Mouse (Mus musculus): ENCODE data around the gene Rasgrf2. TPM values are rescaled to one million over a fixed set of nuclear protein-coding genes. Genes with fewer than 3 reads are reported as not detected.
A peak's percentile ranks its signal among the peaks of the same experiment; 100 is the strongest.

The Rasgrf2 gene
- total RNA-seq, 2 experiments from 2014 or later: 2.6 to 2.7 TPM

DNA sequence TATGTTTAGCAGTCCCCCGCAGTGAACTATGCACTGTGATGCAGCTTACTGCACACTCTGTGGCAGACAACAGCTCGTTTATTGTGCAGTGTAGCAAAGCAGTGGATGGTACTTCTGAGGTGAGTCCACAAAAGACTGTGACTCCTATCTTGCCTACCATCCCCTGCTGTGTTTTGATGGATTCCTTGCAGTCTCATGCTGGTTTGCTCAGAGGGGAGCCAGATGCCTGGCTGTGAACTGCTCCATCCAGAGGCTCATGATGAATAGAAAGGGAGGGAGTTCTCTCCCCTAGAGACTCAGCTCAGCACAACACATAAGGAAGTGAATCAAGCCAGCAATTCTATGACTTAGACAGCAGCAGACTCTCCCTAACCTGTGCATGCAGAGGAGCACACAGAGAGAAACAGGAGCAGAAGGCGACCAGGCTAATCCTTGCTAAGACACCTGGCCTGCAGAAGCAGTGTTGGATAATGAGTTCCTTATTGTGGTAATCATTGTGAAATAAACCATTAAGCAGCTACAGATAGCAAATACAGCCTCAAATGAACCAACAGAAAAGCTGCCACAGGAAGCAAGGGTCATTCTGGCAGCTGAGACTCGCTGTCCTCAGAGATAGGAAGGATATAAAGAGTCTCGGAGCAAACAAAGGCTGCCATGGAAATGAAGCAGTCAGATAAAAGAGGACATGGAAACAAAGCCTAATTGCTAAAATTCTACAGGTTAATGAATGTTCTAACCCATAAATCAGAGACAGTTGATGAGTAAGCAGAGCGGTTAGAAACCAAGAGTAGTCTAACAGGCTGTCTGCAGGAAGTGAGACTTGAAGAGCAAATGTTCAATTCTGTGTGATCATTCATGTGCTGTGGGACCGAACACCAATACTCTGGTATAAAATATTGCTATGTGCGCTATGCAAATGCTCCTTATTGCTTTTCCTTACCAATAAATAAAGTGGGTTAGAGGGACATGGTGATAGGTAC is 89.6 kb downstream of the Rasgrf2 start:
- DNase-seq: no peak

DNA sequence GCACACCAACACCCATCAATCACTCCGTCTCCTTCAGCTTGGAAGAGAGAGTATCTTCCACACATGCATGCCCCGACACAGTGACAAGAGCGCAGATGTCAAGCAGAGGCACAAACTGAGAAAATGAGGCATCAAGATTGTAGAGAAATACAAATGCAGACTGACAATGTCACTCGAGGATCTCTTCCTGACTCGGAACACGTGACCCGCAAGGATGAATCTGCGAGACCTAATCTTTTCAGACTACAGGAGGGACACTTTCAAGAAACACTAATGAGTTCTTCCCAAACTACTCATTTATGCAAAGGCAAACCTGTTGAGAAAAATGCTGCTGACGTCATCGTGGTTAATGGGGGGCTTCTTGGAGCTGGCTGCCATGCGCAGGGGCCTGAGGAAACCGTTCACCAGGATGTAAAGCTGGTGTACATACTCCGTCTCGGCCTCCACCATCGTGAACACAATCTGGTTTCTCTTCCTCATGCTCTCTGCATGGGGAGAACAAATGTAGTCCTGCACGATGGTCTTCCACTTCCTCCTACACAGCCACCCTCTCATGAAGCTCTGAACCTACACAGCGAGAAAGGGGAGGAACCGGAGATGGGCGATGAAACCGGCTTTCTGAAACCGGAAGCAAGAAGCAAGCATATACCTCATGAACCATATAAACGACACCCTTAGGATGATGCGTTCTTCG is 100.9 kb downstream of the Rasgrf2 start:
- DNase-seq: no peak

DNA sequence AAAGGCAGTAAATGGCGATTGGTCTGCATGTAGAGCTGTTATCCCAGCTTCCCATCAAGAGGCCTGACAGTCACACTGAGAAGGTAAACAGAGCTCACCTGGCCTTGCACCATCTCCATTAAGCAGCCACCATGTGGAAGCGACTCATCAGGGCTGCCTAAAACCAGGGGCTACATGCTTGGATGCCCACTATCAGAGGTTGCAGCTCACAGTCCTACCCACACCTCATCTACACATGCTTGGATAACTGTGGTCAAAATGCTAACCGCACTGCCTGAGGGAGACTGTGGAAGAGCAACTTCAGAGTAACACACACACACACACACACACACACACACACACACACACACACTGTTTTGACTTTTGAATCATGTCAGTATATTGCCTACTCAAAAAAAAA is 101.8 kb downstream of the Rasgrf2 start:
- DNase-seq: no peak

DNA sequence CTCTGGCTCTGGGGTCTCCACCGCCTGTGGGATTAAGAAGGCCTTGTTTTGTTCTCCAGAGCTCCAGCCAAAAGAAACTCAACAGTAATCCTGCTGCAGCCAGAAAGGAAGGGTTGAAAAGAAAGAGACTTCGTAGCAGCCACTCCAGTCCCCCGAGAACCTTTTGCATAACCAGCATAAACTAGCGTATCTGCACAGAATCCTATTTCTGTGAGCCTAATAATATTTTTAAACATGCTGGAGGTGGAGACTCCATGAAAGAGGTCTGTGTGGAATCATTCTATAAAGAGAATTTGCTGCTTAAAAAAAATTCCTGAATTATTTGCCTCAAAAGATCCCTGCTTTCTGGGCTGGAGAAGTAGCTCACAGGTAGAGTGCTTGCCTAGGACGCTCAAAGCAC is 103.5 kb downstream of the Rasgrf2 start:
- no peak for DNase-seq

DNA sequence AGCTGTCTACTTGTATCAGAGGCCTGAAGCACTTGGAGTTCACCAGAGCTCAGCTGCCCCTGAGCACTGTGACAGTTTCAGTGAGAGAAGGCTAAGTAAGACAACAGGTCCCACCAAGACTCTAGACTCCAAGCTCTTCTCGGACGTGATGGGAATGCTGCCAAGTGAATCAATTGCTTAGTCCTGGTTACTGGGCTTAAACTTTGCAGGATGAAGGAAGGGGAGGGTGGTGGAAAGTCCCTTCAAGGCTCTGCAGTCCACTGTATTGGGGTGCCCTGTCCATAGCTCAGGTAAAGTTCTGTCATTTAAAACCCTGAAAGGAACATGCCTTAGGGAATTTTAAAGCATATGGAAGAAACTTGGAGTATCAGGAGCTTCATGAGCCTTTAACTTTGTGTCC is 104.8 kb downstream of the Rasgrf2 start:
- no peak for DNase-seq

DNA sequence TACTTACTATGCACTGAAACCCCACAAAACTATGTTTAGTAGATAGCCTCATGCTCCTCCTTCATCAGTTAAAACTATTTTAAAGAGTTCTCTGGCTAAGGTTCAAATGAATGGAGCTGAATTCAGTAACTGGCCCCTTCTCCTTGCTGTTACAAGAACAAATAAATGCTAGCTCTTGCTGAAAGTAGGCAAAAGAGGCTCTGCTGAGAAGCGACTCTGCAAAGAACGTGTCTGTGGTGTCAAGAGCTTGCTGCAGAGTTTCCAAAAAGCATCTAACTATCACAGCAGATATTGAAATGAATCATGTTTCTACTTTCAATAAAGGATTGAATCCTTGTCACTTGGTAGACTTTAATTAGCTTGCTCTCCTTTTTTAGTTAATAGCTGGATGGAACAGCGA is 106.3 kb downstream of the Rasgrf2 start:
- no peak for DNase-seq

DNA sequence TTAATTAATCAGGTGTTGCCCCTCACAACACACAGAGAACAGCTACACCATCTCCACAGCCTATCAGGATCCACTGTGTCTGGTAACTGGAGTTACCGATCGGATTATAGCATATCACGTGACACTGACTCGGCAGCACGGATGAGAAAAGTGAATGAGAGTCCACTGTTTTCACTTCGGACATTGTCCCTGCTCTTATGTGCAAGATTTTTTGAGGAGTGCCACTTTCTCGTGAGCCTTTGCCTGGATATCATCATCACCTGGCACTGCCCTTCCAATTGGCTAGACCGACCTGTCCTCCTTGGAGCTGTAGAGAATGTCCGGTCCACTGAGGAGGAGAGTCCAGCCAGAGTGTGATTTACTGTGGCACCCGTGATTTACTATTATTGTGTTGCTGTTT is 109.3 kb downstream of the Rasgrf2 start:
- no peak for DNase-seq

DNA sequence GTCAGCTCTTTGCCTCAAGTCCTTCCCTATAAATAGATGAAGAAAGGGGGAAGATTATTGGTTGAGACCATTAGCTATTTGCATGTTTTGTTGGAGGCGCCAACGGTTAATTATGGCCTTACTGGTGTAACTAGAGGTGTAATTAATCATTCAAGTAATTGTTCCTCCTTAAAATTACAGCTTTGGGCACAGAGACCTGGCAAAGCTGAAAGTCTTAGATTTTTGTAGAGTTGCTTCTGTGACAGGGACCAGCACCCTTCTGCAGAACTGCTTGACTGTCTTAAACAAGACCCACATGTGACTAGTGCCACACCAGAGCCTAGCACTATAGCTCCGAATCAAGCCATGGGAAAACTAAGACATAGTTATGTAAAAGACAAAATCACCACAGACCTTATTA is 134.5 kb downstream of the Rasgrf2 start:
- DNase-seq: no peak

DNA sequence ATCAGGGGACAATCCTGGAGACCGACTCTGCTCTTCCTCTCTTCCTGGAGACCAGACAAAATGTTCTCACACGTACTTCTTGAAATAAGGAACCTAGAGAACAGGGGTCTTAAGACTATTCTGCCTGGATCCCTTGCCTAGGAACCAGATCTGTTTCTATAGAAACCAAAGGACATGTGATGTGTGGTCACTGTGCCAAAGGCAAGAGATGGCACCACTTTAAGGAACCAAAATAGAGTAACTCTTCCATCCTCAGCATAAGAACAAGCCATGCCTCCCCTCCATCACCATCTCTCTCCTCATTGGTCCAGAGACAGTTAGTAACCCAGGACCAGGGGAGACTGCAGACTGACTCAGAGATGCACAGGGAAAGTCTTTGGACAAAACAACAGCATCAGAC is 140.0 kb downstream of the Rasgrf2 start:
- DNase-seq: no peak

DNA sequence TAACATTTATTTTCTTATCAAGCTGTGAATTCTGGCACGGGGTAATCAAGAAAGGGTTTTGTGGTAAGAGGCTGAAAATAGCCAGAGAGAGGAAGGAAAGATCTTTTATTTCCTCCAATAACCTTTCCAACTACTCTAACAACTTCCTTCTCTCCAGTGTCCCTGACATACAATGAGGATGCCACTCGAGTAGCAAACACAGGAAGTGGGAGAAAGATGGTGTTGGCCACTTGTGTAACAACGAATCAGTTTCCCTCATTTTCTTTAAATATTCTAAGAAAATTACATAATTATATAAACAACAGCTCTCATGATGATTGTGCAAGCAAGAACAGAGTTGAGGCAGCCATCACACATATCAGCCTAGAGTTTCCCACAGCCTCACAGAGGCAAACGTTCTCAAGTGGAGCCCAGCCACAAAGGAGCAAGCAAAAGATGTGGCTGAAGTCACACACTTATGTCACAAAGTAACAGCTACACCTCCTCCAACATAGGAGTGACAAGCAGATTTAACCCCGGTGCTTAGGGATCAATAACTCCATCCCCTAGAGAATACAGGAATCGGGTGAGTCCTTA is 140.7 kb downstream of the Rasgrf2 start:
- DNase-seq: no peak

DNA sequence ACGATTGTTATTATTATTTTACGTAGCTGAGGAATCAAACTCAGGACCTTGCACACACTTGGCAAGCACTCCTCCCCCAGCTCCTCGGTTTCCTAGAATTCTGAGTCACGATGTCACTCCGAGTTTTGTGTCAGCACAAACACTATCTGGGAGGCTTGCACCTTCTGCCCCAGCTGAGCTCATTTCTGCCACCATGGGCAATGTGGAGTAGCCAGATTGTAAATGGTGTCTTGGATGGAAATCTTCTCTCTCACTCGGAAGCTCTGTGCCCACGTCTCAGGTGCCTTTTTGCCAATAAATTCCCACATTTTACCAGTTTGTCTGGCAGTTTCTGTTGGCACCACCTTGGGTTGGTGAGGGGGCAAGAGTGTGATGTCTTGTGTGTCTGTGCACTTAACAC is 143.1 kb downstream of the Rasgrf2 start:
- DNase-seq: peak; percentile 20 to 40

DNA sequence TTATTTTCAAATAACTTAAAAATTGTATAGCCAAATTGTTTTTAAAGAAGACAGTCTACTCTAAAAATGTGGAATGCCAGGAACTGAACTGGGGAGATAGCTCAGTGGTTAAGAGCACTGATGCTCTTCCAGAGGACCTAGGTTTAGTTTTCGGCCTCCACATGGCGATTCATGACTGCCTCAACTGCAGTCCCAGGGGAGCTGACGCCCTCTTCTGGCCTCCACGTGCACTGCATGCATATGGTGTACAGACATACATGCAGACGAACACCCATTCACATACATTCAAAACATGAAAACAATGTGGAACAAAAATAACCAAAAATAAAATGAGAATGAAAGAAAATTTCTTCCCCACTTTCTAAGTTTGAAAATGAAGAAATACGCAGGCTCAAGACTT is 144.5 kb downstream of the Rasgrf2 start:
- no peak for DNase-seq

DNA sequence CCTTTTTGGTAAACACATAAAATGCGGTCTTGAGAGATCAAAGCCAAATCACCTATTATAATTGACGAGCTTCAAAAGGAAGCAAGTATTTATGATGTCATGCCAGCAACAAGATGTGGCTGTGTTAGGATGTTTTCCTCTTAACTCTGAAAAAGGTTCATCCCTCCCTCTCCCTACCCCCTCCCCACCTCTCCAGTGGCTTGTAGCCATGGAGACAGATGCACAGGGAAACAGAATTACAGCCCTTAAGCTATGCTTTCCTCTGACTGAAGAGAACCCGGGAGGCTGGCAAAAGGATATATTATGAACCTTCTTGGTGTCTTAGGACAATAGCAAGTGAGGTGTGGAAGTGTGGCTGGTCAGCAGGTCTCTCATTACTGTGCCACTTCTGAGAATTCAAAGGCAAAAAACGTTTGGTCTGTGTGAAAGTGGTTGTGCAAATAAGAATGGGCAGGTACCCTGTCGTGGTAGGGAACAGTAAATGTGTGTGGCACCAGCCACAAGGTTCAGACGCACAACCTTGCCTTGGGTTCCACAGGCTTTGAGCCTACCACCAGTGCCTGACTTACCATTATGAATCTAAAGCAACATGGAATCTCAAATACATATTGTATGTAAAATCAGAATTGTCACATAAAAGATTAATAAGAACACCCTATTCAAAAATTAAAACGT is 145.4 kb downstream of the Rasgrf2 start:
- no peak for DNase-seq

DNA sequence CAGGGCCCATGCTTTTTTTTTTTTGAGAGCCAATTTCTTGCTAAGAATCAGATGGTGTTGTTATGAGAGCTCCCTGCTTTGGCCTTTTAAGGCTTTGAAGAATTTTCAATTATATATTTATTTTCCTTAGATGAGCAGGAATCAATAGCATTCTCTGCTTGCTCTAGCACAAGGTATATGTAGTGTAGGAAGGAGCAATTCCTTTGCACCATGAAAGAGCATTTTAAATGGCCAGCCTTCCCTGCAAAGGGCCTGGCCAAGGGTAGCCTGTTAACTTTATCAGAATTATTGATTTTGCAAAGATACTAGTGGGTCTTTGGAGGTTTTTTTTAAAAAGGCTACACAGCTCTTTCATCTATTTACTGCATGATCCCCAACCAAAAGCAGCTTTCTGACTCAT is 146.4 kb downstream of the Rasgrf2 start:
- DNase-seq: no peak

DNA sequence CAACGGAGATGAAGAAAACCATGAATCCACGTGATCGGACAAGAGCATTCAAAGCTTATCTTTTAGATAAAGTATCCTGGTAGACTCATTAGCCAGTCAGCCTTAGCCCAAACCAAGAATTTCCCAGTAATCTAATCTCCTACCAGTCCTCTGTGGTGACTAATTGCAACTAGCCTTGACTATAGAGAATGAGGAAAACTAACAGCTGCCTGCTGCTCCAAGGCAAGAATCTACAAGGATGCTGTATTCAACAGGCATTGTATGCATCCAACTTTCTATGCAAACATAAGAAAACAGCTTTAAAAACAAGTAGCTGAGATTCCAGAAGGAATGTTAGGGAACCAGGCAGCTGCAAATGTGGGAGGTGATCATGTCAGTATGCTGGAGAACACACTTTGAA is 149.4 kb downstream of the Rasgrf2 start:
- DNase-seq: no peak

DNA sequence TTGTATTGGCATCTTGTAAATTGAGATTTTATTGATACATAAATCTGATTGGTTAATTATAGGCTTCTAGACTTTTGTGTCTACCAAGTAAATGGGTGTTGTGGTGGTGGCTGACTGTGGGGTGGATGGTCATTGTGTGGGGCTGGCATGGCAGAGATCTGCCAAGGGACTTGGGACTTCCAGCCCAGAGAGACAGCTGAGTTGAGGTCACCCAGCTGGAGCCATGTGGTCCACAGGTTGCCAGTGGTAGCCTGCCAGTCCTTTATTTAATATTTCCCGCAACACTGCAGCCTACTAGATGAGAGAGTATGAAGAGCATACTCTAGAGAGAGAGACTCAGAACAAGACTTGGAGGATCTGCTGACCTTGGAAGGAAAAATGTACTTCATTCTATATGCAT is 150.0 kb downstream of the Rasgrf2 start:
- DNase-seq: no peak

DNA sequence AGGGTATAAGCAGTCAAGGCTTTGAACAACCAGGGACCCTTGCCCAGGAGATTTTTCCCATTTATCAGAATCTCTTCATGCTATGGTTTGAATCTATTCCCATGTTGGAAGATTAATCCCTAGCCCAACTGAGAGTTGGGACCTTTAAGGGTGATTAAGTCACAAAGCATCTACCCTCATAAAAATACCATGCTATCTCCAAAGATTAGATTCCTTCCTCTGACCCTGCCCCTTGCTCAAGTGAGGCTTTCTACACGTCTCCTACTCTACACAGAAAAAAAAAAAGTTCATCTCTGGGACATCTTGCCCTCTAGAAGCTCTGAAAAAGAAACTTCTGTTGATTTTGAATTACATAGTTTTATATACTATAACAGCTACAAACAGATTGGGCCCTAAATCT is 154.5 kb downstream of the Rasgrf2 start:
- no peak for DNase-seq

DNA sequence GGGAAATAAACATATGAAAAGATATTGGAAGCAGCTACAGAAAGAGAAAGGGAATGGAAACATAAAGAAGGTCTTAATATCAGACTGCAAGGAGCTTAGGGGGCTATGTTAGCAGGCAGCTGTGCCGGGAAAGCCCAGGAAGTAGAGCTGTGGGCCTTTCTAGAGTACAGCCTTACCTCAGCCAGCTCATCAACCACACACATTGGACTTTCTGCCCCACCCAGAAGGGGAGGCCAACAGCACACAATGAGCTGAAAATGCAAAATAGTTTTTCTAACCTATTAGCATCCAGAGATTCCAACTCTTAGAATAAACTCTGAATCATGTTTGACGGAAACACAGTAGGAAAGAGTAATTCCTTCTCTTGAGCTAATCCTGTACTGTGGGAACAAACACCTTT is 154.9 kb downstream of the Rasgrf2 start:
- no peak for DNase-seq

DNA sequence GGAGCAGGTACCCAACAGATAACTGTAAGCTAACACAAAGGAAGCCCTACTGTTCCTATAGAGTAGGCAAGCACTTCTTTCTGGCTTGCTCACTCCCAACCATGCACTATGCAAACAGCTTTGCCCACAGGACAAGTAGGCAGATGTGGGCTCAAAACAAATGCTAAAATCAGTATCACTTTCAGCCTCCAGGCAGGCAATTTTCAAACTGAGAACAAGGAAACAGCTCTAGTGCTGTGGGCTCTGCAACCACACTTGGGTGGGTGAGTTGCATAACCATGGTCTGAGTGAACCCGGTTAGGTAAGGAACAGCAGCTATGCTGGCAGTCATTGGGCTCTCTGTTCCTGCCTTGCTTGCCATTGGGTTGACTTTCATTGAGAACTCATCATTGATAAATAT is 157.3 kb downstream of the Rasgrf2 start:
- DNase-seq: no peak

DNA sequence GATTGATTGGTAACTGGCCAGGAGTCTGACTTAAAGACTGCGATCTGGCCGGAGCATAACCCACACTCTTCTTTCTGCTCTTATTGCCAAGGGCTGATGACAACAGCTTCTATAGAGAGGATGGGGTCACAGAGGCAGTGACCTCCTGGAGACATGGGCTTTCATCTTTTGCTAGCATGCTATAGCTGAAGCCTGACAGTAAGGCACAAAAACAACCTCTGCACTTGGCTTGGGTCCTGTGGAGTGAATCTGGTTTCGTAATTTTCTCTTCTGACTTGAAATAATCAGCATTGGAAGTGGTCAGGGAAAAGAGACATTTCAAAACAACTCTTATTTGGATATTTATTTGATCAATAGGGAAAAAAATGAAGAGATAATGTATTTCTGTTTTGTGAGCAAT is 160.2 kb downstream of the Rasgrf2 start:
- DNase-seq: no peak

DNA sequence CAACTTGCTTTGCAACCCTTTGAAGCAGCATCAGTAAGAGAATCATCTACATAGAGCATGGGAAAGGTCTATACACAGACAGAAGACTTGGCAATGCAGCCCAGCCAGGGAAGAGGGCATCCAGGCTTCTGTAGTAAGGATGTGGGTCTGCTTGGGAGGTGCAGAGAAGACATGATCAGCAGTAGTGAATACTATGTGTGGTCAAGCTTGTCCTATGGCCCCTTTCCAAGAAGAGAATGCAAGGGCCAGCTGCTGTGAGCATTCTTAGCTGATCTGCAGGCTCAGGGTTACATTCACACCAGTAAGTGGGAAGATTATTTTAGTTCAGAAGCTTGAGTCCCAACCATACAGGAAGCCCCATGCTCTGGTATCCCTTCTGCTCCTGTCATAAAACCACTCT is 175.0 kb downstream of the Rasgrf2 start:
- no peak for DNase-seq

DNA sequence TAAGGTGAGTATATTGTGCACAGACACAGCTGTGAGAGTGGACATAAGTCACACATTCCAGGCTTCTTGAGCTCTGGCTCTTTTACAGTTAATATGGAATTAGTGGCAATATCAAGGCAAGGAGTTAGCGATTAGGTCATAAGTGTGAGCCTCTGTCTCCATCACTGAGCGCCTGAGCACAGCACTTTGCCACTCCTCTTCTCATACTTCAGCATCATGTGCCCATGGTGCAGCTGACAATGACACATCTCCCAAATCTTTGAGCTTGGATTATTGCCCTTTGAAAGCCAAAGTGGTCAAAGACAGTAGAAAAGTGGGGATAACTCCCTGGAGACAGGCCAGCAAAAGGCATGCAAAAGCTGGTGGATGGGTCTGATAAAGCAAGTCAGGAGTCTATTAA is 175.8 kb downstream of the Rasgrf2 start:
- no peak for DNase-seq

DNA sequence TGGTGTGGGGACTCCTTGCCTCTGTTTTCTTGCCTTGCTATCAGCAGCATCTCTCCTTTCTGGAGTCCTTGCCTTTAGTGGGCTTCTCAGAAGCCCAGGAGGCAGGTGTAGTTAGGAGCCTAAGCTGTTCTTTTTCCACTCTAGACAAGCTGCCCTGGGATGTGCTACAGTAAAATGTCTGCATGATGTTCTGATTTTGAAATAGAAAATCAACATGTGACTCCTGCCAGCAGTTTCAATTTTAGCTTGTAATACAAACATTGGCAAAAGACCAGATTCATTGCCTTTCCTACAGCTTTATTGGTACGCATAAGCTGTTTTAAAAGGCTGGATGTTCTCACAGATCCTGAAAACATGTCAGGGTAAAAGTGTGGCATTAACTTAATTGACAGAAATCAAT is 176.3 kb downstream of the Rasgrf2 start:
- DNase-seq: no peak

Data from adrenal gland, postnatal 36 days (tissue).